Mouse (Mus musculus) heart, adult 2 months (tissue): ENCODE results near the gene Gm9887.

ENCODE experiments used
- CTCF ChIP-seq: fragments of 200-600 bp; IDR thresholded peaks from 2 replicates; pipeline ENCODE4 v1.8.1; 2022; ENCODE audit warnings: antibody characterized with exemption, mild to moderate bottlenecking, moderate library complexity
- EP300 ChIP-seq: fragments of 200-500 bp; IDR thresholded peaks from 2 replicates; pipeline ENCODE4 v1.6.1; 2011; ENCODE audit warnings: low read depth, low read length, control low read depth; ENCODE audit not compliant: insufficient read depth
- POLR2A ChIP-seq: fragments of 200-500 bp; IDR thresholded peaks from 2 replicates; pipeline ENCODE4 v1.6.1; 2011; ENCODE audit warnings: mild to moderate bottlenecking, low read depth, low read length, control low read depth; ENCODE audit not compliant: insufficient read depth

- TF ChIP-seq EP300 (no peak), POLR2A (no peak), CTCF (no peak)
Observed at GRCm38 (mm10) chr12:69400367-69400766, 28.1 kb upstream of the Gm9887 start.
